Mouse (Mus musculus): ENCODE measurements around the gene Adgrb3. TPM values are rescaled to one million over a fixed set of nuclear protein-coding genes. Genes with fewer than 3 reads are reported as not detected.

Adgrb3 gene
- polyA plus RNA-seq, 1 experiment: 0.08 TPM

DNA sequence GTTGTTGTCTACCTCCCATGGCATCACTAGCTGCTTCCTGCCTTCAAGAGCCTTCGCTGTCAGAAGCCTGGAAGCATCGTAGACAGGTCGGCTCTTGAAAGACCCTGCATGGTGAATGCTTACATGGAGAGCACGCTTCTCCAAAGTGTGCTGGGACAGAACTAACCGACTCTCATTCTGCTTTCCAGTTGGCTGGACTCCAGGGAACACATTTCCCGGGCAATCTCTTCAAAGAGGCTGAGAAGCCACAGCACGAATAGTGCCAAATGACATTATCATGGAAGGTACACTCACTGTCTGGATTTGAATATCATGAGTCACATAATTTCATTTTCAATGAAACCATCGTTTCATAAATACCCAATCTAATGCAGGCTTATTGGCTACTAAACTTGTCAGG is 548.0 kb downstream of the Adgrb3 start:
- Histone ChIP-seq H3K36me3 (ENCODE audit: control insufficient read depth, insufficient read depth, low read length) (no peaks in the 10 kb centered on the region), H3K27me3 (ENCODE audit: control insufficient read depth, insufficient read depth, low read length) (no peaks in the 10 kb centered on the region), H3K4me1 (ENCODE audit: control insufficient read depth, insufficient read depth, insufficient read length) (no peaks in the 10 kb centered on the region), H3K27ac (ENCODE audit: insufficient read depth, low read length) (no peak overlapping the region), H3K4me3 (ENCODE audit: extremely low read depth, insufficient read depth, insufficient read length) (no peak overlapping the region)
- no peak for TF ChIP-seq CTCF (IDR thresholded peaks at IDR 0.05; ENCODE audit: extremely low read depth, insufficient read depth, insufficient read length, insufficient replicate concordance)
- no peak for TF ChIP-seq POLR2A (IDR thresholded peaks at IDR 0.05; ENCODE audit: low read depth, low read length)
- 79% methylated on average over 8 of the region's 8 CpGs for WGBS
- no peak for DNase-seq (ENCODE audit: low read depth in 1 of 2, low spot score in 2 of 2)

DNA sequence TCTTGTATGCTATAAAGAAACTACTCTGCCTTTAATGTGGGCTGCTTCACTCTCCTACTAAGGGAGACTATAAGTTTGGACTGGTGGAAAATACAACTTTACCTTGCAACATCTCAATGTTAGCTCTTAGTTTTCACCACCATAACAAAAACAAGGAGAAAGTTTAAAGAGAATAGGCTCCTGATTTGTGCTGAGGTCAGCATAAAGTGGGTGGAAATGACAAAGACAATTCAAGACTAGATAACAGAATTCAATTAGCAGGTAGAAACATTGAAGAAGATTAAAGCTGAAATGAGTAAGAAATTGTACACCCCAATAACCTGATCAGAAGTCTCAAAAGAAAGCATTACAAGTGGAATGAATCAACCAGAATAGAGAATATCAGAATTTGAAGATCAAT is 578.9 kb downstream of the Adgrb3 start:
- TF ChIP-seq POLR2A (IDR thresholded peaks at IDR 0.05; ENCODE audit: low read depth, low read length): no peak
- TF ChIP-seq CTCF (IDR thresholded peaks at IDR 0.05; ENCODE audit: extremely low read depth, insufficient read depth, insufficient read length, insufficient replicate concordance): no peak
- DNase-seq (ENCODE audit: low read depth in 1 of 2, low spot score in 2 of 2): no peak
- no peaks in the 10 kb centered on the region for H3K4me1 ChIP-seq (ENCODE audit: control insufficient read depth, insufficient read depth, insufficient read length)
- H3K27ac ChIP-seq (ENCODE audit: insufficient read depth, low read length): no peak overlapping the region
- H3K27me3 ChIP-seq (ENCODE audit: control insufficient read depth, insufficient read depth, low read length): no peaks in the 10 kb centered on the region
- H3K36me3 ChIP-seq (ENCODE audit: control insufficient read depth, insufficient read depth, low read length): no peaks in the 10 kb centered on the region
- H3K4me3 ChIP-seq (ENCODE audit: extremely low read depth, insufficient read depth, insufficient read length): no peak overlapping the region

DNA sequence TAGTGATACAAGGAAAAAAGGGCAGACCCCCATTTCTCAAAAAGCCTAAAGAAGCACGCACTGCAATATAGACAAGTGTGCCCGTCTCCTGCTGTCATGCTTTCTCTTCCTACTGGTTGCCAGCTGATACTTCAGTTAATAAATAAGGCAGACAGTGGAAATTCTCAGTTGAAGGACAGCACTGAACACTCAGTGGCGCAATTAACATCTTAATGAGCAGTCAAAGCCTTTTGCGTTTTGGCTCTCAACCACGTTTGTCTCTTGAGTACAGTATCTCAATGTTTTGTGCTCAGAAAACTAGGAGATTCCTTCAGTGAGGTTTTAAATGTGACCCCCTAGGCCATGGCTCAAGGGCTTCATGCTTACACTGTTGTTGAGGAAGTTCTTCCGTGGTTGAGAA is 587.1 kb downstream of the Adgrb3 start:
- H3K4me1 ChIP-seq (ENCODE audit: control insufficient read depth, insufficient read depth, insufficient read length): no peaks in the 10 kb centered on the region
- WGBS: 72% methylated on average over 6 of the region's 6 CpGs
- TF ChIP-seq POLR2A (IDR thresholded peaks at IDR 0.05; ENCODE audit: low read depth, low read length): no peak
- TF ChIP-seq CTCF (IDR thresholded peaks at IDR 0.05; ENCODE audit: extremely low read depth, insufficient read depth, insufficient read length, insufficient replicate concordance): no peak
- no peaks in the 10 kb centered on the region for H3K36me3 ChIP-seq (ENCODE audit: control insufficient read depth, insufficient read depth, low read length)
- DNase-seq (ENCODE audit: low read depth in 1 of 2, low spot score in 2 of 2): no peak
- H3K27me3 ChIP-seq (ENCODE audit: control insufficient read depth, insufficient read depth, low read length): no peaks in the 10 kb centered on the region
- H3K27ac ChIP-seq (ENCODE audit: insufficient read depth, low read length): no peak overlapping the region
- no peak overlapping the region for H3K4me3 ChIP-seq (ENCODE audit: extremely low read depth, insufficient read depth, insufficient read length)

DNA sequence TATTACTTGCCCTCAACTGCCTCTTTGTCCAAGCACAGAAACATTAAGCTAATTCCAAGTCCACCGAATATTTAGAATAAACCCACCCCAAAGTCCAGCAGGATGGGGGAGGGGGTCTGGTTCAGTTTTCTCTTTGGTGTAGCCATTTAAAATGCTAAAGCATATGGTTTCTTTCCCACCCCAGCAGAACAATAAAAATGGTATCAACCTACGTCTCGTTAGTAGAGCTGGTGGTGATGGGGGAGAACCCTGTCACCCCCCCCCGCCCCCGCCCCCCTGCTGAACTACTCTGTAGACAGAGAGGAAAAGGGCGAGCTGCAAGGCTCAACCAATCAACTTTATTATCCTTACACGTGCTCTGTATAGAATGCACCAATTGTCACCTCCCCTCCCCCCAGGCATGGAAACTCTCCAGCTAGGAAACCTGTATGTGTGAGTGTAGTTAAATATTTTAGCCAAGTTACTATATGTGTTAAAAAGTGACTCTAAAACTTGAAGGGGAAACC is 600.2 kb downstream of the Adgrb3 start:
- 37% methylated on average over 7 of the region's 7 CpGs for WGBS
- Histone ChIP-seq H3K4me1 (ENCODE audit: control insufficient read depth, insufficient read depth, insufficient read length) (no peaks in the 10 kb centered on the region), H3K27ac (ENCODE audit: insufficient read depth, low read length) (no peak overlapping the region), H3K27me3 (ENCODE audit: control insufficient read depth, insufficient read depth, low read length) (no peaks in the 10 kb centered on the region), H3K4me3 (ENCODE audit: extremely low read depth, insufficient read depth, insufficient read length) (no peak overlapping the region), H3K36me3 (ENCODE audit: control insufficient read depth, insufficient read depth, low read length) (no peaks in the 10 kb centered on the region)
- TF ChIP-seq CTCF (IDR thresholded peaks at IDR 0.05; ENCODE audit: extremely low read depth, insufficient read depth, insufficient read length, insufficient replicate concordance) (no peak), POLR2A (IDR thresholded peaks at IDR 0.05; ENCODE audit: low read depth, low read length) (no peak)
- DNase-seq (ENCODE audit: low read depth in 1 of 2, low spot score in 2 of 2): no peak

DNA sequence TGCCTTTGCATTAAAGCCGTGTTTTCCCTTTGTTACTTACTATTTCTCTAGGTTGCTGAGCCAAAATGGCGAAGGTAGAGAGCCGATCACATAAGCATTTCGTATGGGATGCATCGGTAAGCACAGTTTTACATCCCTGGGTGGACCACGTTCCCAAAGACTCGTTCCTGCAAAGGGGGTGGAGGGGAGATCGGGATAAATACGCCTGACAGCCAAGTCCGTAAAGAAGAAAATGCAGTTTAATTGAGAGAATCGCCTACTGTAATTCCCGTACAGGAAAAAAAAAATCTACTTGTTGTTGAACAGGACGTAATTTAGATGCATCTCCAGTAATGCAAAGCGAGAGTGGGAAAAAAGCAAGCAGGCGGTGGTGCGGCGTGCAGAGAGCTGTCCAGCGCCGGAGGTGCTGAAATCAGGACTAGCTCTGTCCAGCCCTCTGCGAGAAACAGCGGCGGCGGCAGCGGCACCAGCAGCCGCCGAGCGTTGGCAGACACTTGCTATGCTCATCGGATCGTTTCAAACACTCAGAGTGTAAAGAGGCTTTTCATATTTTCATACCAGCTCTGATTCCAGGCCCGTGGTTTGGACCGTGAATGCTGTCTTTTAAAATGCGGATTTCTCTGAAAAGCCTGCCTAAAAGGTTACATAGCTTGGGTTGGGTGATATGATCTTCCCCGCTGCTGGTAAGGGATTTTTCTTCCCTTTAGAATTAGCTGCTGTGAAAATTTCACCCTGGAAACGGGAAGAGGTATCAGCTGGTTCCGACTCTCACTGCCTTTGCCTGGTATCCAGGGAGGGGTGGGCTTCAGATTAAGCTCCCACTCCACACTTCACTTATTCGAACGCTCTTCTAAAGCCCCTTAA is 600.9 kb downstream of the Adgrb3 start:
- Histone ChIP-seq H3K27me3 (ENCODE audit: control insufficient read depth, insufficient read depth, low read length) (no peaks in the 10 kb centered on the region), H3K4me1 (ENCODE audit: control insufficient read depth, insufficient read depth, insufficient read length) (no peaks in the 10 kb centered on the region), H3K27ac (ENCODE audit: insufficient read depth, low read length) (no peak overlapping the region), H3K36me3 (ENCODE audit: control insufficient read depth, insufficient read depth, low read length) (no peaks in the 10 kb centered on the region), H3K4me3 (ENCODE audit: extremely low read depth, insufficient read depth, insufficient read length) (no peak overlapping the region)
- 13% methylated on average over 37 of the region's 37 CpGs for WGBS
- DNase-seq (ENCODE audit: low read depth in 1 of 2, low spot score in 2 of 2): no peak
- TF ChIP-seq POLR2A (IDR thresholded peaks at IDR 0.05; ENCODE audit: low read depth, low read length) (no peak), CTCF (IDR thresholded peaks at IDR 0.05; ENCODE audit: extremely low read depth, insufficient read depth, insufficient read length, insufficient replicate concordance) (no peak)

DNA sequence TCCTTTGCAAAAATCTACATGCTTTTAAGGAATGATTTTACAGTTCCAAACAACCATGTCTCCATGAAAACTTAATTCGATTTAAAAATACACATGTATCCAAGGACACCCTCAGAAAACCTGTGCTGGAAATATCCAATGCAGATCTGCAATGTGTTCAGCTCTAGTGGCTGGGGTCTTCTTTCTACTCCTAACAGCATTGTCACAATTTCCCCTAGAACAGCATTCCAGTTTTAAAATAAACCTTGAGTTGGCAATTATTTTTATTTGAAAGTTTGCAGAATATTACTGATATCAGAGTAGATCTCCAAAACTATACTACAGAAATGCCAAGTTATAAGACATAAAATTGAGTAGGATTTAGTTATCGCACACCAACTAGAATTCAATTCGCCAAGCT is 601.6 kb downstream of the Adgrb3 start:
- 49% methylated on average over 3 of the region's 3 CpGs for WGBS
- TF ChIP-seq CTCF (IDR thresholded peaks at IDR 0.05; ENCODE audit: extremely low read depth, insufficient read depth, insufficient read length, insufficient replicate concordance): no peak
- no peak for TF ChIP-seq POLR2A (IDR thresholded peaks at IDR 0.05; ENCODE audit: low read depth, low read length)
- H3K4me1 ChIP-seq (ENCODE audit: control insufficient read depth, insufficient read depth, insufficient read length): no peaks in the 10 kb centered on the region
- no peaks in the 10 kb centered on the region for H3K27me3 ChIP-seq (ENCODE audit: control insufficient read depth, insufficient read depth, low read length)
- H3K27ac ChIP-seq (ENCODE audit: insufficient read depth, low read length): no peak overlapping the region
- H3K36me3 ChIP-seq (ENCODE audit: control insufficient read depth, insufficient read depth, low read length): no peaks in the 10 kb centered on the region
- no peak overlapping the region for H3K4me3 ChIP-seq (ENCODE audit: extremely low read depth, insufficient read depth, insufficient read length)
- DNase-seq (ENCODE audit: low read depth in 1 of 2, low spot score in 2 of 2): no peak

DNA sequence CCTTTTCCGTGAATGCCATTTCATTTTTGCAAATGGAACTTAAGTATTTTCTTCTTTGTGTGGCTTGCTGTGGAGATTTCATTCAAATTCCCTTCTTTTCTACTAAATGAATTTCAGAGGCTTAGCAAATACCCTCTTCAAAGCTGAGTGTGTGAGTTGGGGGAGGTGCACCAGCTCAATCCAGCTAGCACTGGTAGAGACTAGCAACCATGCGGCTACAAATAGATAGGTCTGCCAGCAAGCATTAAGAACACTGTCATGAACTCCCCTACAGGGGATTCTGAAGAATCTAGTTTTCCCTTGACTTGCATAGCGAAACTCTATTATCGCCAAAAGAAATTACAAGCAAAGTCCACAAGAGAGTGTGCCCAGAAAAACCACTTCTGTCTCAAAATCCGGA is 624.9 kb downstream of the Adgrb3 start:
- no peak overlapping the region for H3K4me3 ChIP-seq (ENCODE audit: extremely low read depth, insufficient read depth, insufficient read length)
- DNase-seq (ENCODE audit: low read depth in 1 of 2, low spot score in 2 of 2): no peak
- no peaks in the 10 kb centered on the region for H3K4me1 ChIP-seq (ENCODE audit: control insufficient read depth, insufficient read depth, insufficient read length)
- no peaks in the 10 kb centered on the region for H3K27me3 ChIP-seq (ENCODE audit: control insufficient read depth, insufficient read depth, low read length)
- 62% methylated on average over 5 of the region's 5 CpGs for WGBS
- H3K27ac ChIP-seq (ENCODE audit: insufficient read depth, low read length): no peak overlapping the region
- no peak for TF ChIP-seq POLR2A (IDR thresholded peaks at IDR 0.05; ENCODE audit: low read depth, low read length)
- no peaks in the 10 kb centered on the region for H3K36me3 ChIP-seq (ENCODE audit: control insufficient read depth, insufficient read depth, low read length)
